Mouse (Mus musculus): ENCODE measurements around the gene Gcc1. TPM values are rescaled to one million over a fixed set of nuclear protein-coding genes. Genes with fewer than 3 reads are reported as not detected.

Gene Gcc1
- polyA plus RNA-seq, 1 experiment from 2014 or later, result 12.8 TPM

GRCm38 (mm10) chr6:28385169-28385568 lies 43.0 kb downstream of the Gcc1 start:
- no peak overlapping the region for H3K27ac ChIP-seq
- no peak for ATAC-seq (ENCODE audit: low FRiP score, low read depth)
- no peak overlapping the region for H3K9ac ChIP-seq
- H3K36me3 ChIP-seq, result no peaks in the 10 kb centered on the region
- no peak overlapping the region for H3K4me2 ChIP-seq (replicated peaks)
- no peak overlapping the region for H3K4me3 ChIP-seq
- no peaks in the 10 kb centered on the region for H3K27me3 ChIP-seq (replicated peaks)
- H3K9me3 ChIP-seq, result no peaks in the 10 kb centered on the region
- WGBS, result 91% methylated on average over 3 of the region's 3 CpGs
- no peaks in the 10 kb centered on the region for H3K4me1 ChIP-seq

DNA sequence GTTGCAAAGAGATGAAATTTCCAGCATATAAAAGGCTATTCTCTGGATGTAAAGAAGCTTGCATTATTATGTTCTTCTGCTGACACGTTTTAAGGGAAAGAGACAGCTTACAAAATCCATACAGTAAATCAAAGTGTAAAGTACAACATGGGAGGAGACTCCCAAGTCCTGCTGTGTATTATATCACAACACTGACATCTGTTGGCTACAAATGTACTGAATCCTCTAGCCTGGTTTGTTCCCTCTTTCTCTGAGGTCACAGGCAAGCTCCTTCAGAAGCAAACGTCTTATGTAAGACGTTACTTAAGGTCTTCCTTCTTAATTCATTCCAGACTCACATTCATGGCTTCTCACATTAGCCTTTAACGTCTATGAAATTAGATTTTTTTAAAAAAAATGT lies 46.2 kb downstream of the Gcc1 start:
- H3K9me3 ChIP-seq, result no peaks in the 10 kb centered on the region
- 67% methylated on average over 4 of the region's 4 CpGs for WGBS

GRCm38 (mm10) chr6:28369966-28370683 lies 58.1 kb downstream of the Gcc1 start:
- no peak overlapping the region for H3K27ac ChIP-seq

More for the DNA sequence above, 46.2 kb downstream of the Gcc1 start:
- Histone ChIP-seq H3K4me3 (no peak overlapping the region), H3K4me1 (no peaks in the 10 kb centered on the region), H3K36me3 (no peaks in the 10 kb centered on the region), H3K27me3 (replicated peaks) (no peaks in the 10 kb centered on the region), H3K4me2 (replicated peaks) (no peak overlapping the region), H3K27ac (no peak overlapping the region), H3K9ac (no peak overlapping the region)
- ATAC-seq (ENCODE audit: low FRiP score, low read depth), result no peak

GRCm38 (mm10) chr6:28367575-28367974 lies 60.6 kb downstream of the Gcc1 start:
- Histone ChIP-seq H3K9ac (no peak overlapping the region), H3K27me3 (replicated peaks) (no peaks in the 10 kb centered on the region), H3K4me1 (no peaks in the 10 kb centered on the region), H3K4me2 (replicated peaks) (no peak overlapping the region), H3K27ac (no peak overlapping the region), H3K9me3 (no peaks in the 10 kb centered on the region), H3K36me3 (no peaks in the 10 kb centered on the region), H3K4me3 (no peak overlapping the region)
- WGBS, result 95% methylated on average over 9 of the region's 9 CpGs
- ATAC-seq (ENCODE audit: low FRiP score, low read depth), result no peak

More at GRCm38 (mm10) chr6:28369966-28370683, 58.1 kb downstream of the Gcc1 start:
- H3K27me3 ChIP-seq (replicated peaks), result no peaks in the 10 kb centered on the region
- no peak overlapping the region for H3K4me2 ChIP-seq (replicated peaks)
- H3K4me3 ChIP-seq, result no peak overlapping the region
- no peak for ATAC-seq (ENCODE audit: low FRiP score, low read depth)
- WGBS, result 84% methylated on average over 6 of the region's 6 CpGs
- no peak overlapping the region for H3K9ac ChIP-seq
- no peaks in the 10 kb centered on the region for H3K4me1 ChIP-seq
- H3K9me3 ChIP-seq, result no peaks in the 10 kb centered on the region
- no peaks in the 10 kb centered on the region for H3K36me3 ChIP-seq

Other genes starting within 250 kb of the Gcc1 start
- 22.0 and 27.1 TPM in 2 replicates for gene Zfp800, start 30.4 kb downstream of the Gcc1 start, polyA plus RNA-seq (2016; fragmentation: Nextera tagmentation; extraction: Ambion mirVana)
- 346 and 362 TPM in 2 replicates for gene Arf5, start 4.8 kb downstream of the Gcc1 start, polyA plus RNA-seq (2016; fragmentation: Nextera tagmentation; extraction: Ambion mirVana)
- gene Fscn3, start 601 bp downstream of the Gcc1 start, polyA plus RNA-seq (2016; fragmentation: Nextera tagmentation; extraction: Ambion mirVana), result not detected in 2 replicates
- gene Pax4, start 21.0 kb upstream of the Gcc1 start, polyA plus RNA-seq (2016; fragmentation: Nextera tagmentation; extraction: Ambion mirVana), result not detected in 2 replicates
- gene Snd1, start 46.7 kb upstream of the Gcc1 start, polyA plus RNA-seq (2016; fragmentation: Nextera tagmentation; extraction: Ambion mirVana), result 100 and 101 TPM in 2 replicates